ENCODE assay signal across 10 mouse cellular contexts in the genomic region with DNA sequence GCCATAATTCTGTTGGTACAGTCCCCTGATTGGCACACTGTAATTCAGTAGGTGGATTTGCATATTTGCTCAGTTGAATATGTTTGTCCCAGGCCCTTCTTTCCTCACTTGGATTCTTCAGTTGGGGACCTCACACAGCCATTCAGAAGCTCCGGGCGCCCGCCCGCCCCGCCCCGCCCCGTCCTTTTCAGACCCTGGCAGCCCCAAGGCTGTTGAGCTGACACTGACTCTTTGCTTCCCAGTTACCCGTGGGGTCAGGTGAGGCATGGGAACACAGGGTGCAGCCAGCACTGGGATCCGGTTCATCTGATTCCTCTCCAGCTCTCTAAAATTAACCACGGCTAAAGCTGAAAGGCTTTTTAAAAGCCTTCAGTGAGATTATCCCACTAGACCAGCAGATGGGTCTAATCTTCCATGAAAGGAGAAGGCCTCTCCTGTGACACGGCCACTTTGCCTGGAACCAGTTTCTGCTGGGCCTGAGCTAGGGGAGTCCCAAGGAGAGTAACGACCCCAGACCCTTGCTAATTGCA. TPM values are rescaled to one million over a fixed set of nuclear protein-coding genes. Genes with fewer than 3 reads are reported as not detected.
DNase-seq lines count a peak whose midpoint lies in the region; ATAC-seq and TF ChIP-seq lines count a peak whose summit lies in the region.
"Had no signal": no experiment of that assay in that cellular context is flagged by ENCODE, and none has a peak within 500 bp of the region (broad histone marks: within the 10 kb centered on the region; RNA-seq: fewer than 3 reads in every experiment).

No protein-coding gene starts in this region.

- H3K4me1 ChIP-seq in kidney, adult 2 months (ENCODE audit: control insufficient read depth, insufficient read depth, low read length): peaks cover 7% of the 10 kb centered on the region; the same call in 1 of the 2 replicates
- no peaks in the 10 kb centered on the region for H3K4me1 ChIP-seq in kidney, embryonic 14.5 days (ENCODE audit: control insufficient read depth, insufficient read depth, low read length)
- H3K4me1 ChIP-seq in embryonic facial prominence, embryonic 14.5 days (ENCODE audit: control insufficient read depth, insufficient read depth, low read length): peaks cover 3% of the 10 kb centered on the region; the same call in 1 of the 2 replicates

- H3K36me3 ChIP-seq in kidney, adult 2 months (ENCODE audit: control insufficient read depth, insufficient read depth, low read length): no peaks in the 10 kb centered on the region
- no peaks in the 10 kb centered on the region for H3K36me3 ChIP-seq in kidney, embryonic 14.5 days (ENCODE audit: control insufficient read depth, insufficient read depth, low read length)
- no peaks in the 10 kb centered on the region for H3K36me3 ChIP-seq in embryonic facial prominence, embryonic 14.5 days (ENCODE audit: control insufficient read depth, insufficient read depth, low read length)

- ATAC-seq in kidney, embryonic 14.5 days (ENCODE audit: low FRiP score, low TSS enrichment): no peak
- ATAC-seq in embryonic facial prominence, embryonic 14.5 days (ENCODE audit: low read depth): peak; percentile 47; the same call in 1 of the 2 replicates

- H3K4me3 ChIP-seq in kidney, adult 2 months (ENCODE audit: insufficient read depth, low read depth, low read length): no peak overlapping the region
- no peak overlapping the region for H3K4me3 ChIP-seq in kidney, embryonic 14.5 days (ENCODE audit: low read length)
- no peak overlapping the region for H3K4me3 ChIP-seq in embryonic facial prominence, embryonic 14.5 days (ENCODE audit: low read depth, low read length)

- 43% methylated on average over 12 of the region's 12 CpGs for WGBS in kidney, adult 2 months
- WGBS in kidney, embryonic 14.5 days: 55% methylated on average over 12 of the region's 12 CpGs
- WGBS in embryonic facial prominence, embryonic 14.5 days: 48% methylated on average over 12 of the region's 12 CpGs

- H3K4me2 ChIP-seq in kidney, embryonic 14.5 days (replicated peaks; ENCODE audit: low read depth, low read length): no peak overlapping the region
- H3K4me2 ChIP-seq in embryonic facial prominence, embryonic 14.5 days (ENCODE audit: low read depth, low read length): no peak overlapping the region
- H3K4me2 ChIP-seq: lung, embryonic 14.5 days had no signal

- DNase-seq in kidney, adult 2 months: peak; percentile 91
- DNase-seq in embryonic facial prominence, embryonic 14.5 days (ENCODE audit: low spot score): peak; percentile 14
- peak; percentile 49 for DNase-seq in heart, postnatal 4 days
- peak; percentile 26 for DNase-seq in retina, embryonic 14.5 days (ENCODE audit: low spot score)
- DNase-seq in lung, postnatal 4 days: no peak
- DNase-seq in layer of hippocampus, adult 9-11 months: no peak
- no peak for DNase-seq in spleen, postnatal 36 days (ENCODE audit: low spot score in 2 of 2)
- DNase-seq: lung, embryonic 14.5 days had no signal

- peak overlapping the region; percentile 48 for H3K27ac ChIP-seq in kidney, adult 2 months (ENCODE audit: insufficient read depth, low read depth, low read length)
- H3K27ac ChIP-seq in kidney, embryonic 14.5 days (ENCODE audit: low read depth, low read length): no peak overlapping the region
- H3K27ac ChIP-seq in embryonic facial prominence, embryonic 14.5 days (replicated peaks; ENCODE audit: low read depth, low read length): no peak overlapping the region

- H3K9ac ChIP-seq in kidney, embryonic 14.5 days (ENCODE audit: low read depth, low read length): no peak overlapping the region
- H3K9ac ChIP-seq in embryonic facial prominence, embryonic 14.5 days (ENCODE audit: low read depth, low read length): no peak overlapping the region
- H3K9ac ChIP-seq: lung, embryonic 14.5 days had no signal

- no peaks in the 10 kb centered on the region for H3K9me3 ChIP-seq in kidney, embryonic 14.5 days (ENCODE audit: control insufficient read depth, low read length)
- H3K9me3 ChIP-seq in embryonic facial prominence, embryonic 14.5 days (ENCODE audit: control insufficient read depth, low read length): no peaks in the 10 kb centered on the region

- H3K27me3 ChIP-seq in kidney, adult 2 months (replicated peaks; ENCODE audit: control insufficient read depth, insufficient read depth, low read length): no peaks in the 10 kb centered on the region
- H3K27me3 ChIP-seq in kidney, embryonic 14.5 days (ENCODE audit: control insufficient read depth, insufficient read depth, low read length): no peaks in the 10 kb centered on the region
- H3K27me3 ChIP-seq in embryonic facial prominence, embryonic 14.5 days (replicated peaks; ENCODE audit: control insufficient read depth, insufficient read depth, low read length): no peaks in the 10 kb centered on the region

- no peak for TF ChIP-seq POLR2A in kidney, adult 2 months (IDR thresholded peaks at IDR 0.05; ENCODE audit: low read depth, low read length)

- no peak; the same call in 1 of the 2 replicates for TF ChIP-seq CTCF in kidney, adult 2 months (conservative IDR thresholded peaks at IDR 0.05; ENCODE audit: insufficient read depth, insufficient read length, low read depth, low read length)

RNA-seq across cellular contexts. Expression of a gene that starts 10.2 kb away (rescaled TPM):
- 5.8 and 10.9 TPM in 2 replicates for polyA plus RNA-seq in kidney, adult 2 months (2012; rRNA removed)
- polyA plus RNA-seq in kidney, embryonic 14.5 days (2014; fragmentation: Nextera tagmentation; extraction: Ambion mirVana): 2.2 and 2.3 TPM in 2 replicates
- 3.9 and 4.0 TPM in 2 replicates for polyA plus RNA-seq in embryonic facial prominence, embryonic 14.5 days (2014; fragmentation: Nextera tagmentation; extraction: Ambion mirVana)
- total RNA-seq in heart, postnatal 4 days (2021): 1 to 10 TPM; 7.0 to 7.1 TPM

RNA-seq across cellular contexts. Expression of a gene that starts 45.3 kb away (rescaled TPM):
- 9.0 and 9.4 TPM in 2 replicates for polyA plus RNA-seq in kidney, adult 2 months (2012; rRNA removed)
- 0.24 and 1.2 TPM in 2 replicates for polyA plus RNA-seq in kidney, embryonic 14.5 days (2014; fragmentation: Nextera tagmentation; extraction: Ambion mirVana)
- polyA plus RNA-seq in embryonic facial prominence, embryonic 14.5 days (2014; fragmentation: Nextera tagmentation; extraction: Ambion mirVana): 0.84 and 0.86 TPM in 2 replicates
- 10 to 100 TPM; 85.0 to 86.7 TPM for total RNA-seq in heart, postnatal 4 days (2021)
- polyA plus RNA-seq: lung, embryonic 14.5 days; small intestine, adult 2 months had no signal

Comparison
In these comparisons a context has a peak if more than half of its experiments do, and no peak if none do; other contexts are left out.
1. DNase-seq: peak in kidney, adult 2 months (single experiment), embryonic facial prominence, embryonic 14.5 days (single experiment), heart, postnatal 4 days (single experiment) and retina, embryonic 14.5 days (single experiment); none in lung, postnatal 4 days (0 of 2), layer of hippocampus, adult 9-11 months (single experiment) and spleen, postnatal 36 days (0 of 2).